Mouse (Mus musculus): ENCODE measurements at regions not wholly inside any gene's neighbourhood (a gene's known extent, or its start where the extent isn't known, plus 50 kb on each side); places are given as distances from the start of the nearest gene placed in this dataset.

DNA sequence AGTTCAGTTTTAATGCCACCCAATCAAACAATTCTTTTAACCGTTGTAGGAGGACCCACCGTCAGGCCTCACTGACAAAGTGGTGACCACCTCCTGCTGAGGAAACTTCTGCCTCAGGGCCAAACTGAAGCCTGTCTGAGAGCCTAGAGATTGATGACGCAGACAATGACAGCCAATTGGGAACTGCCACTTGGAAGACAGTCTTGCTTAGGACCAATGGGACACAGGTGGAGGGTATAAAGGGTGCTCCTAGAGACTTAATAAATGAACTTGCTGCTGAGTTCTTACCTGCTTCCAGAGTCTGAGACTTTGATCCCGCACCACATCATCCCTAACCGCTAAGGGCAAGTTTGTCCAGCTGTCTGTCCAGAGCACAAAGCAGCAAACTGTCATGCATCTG lies 80.0 kb downstream of the Tbx4 start:
- no peak for ATAC-seq (replicated peaks; ENCODE audit: low read depth, poor library complexity, severe bottlenecking)

DNA sequence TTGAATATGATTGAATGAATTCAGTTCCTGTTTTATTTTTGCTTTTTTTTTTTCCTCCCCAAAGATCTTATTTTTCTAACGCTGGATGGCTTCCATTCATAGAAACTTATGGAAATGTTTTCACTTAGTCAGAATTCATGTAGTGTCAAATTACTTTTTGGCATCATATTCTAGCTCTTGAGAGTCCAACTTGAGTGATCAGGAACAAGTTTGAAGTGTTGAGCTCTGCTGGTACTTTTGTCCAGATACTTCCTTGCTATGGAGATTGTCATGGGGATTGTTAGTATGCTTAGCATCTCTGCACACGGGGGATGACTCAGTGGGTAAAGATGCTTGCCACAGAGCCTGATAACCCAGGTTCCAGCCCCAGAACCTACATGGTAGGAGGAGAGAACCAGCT lies 84.1 kb downstream of the Tbx4 start:
- no peak for ATAC-seq (replicated peaks; ENCODE audit: low read depth, poor library complexity, severe bottlenecking)

DNA sequence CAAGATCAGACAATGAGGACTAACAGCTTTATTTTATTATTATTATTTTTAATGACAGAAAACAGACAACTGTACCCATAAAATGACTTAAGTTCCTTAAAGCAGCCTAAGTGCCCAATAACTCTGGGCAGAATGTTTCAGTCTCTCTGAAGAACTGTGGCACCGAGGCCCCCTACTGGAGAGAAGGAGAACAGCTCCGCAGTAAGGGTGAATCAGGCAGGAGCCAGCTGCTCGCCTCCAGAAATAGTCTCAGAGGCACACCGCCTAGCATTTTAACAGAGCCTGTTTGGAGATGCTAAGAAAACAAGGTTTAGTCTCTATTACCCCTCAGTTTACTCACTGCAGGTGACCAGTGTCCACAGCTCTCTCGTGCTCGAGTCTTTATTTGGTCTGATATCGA lies 86.2 kb downstream of the Tbx4 start:
- ATAC-seq (replicated peaks; ENCODE audit: low read depth, poor library complexity, severe bottlenecking), result peak; percentile 95

DNA sequence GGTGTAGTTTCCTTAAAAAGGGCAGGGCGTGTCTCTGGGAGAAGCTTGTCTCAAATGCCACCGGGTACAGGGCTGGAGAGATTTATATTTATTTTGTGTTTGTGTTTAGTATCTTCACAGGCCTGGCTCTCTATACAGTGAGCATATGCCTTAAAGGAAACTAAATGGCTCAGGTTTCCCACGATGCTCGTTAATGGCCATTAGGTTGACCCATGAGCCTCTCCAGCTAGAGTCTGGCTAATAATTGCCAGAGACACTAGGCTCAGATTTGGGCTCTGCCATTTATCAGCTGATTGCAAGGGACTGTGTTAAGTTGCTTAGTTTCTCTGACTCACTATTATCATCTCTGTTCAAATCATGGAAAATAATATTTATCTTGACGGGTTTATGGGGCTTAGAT lies 87.5 kb downstream of the Tbx4 start:
- ATAC-seq (replicated peaks; ENCODE audit: low read depth, poor library complexity, severe bottlenecking), result no peak

- ATAC-seq (replicated peaks; ENCODE audit: low read depth, poor library complexity, severe bottlenecking), result no peak
These were observed 90.6 kb downstream of the Tbx4 start for GRCm38 (mm10) chr11:85976693-85977434.

GRCm38 (mm10) chr11:85980388-85980787 lies 94.2 kb downstream of the Tbx4 start:
- no peak for ATAC-seq (replicated peaks; ENCODE audit: low read depth, poor library complexity, severe bottlenecking)

GRCm38 (mm10) chr11:85981561-85981960 lies 95.3 kb downstream of the Tbx4 start:
- ATAC-seq (replicated peaks; ENCODE audit: low read depth, poor library complexity, severe bottlenecking), result no peak

DNA sequence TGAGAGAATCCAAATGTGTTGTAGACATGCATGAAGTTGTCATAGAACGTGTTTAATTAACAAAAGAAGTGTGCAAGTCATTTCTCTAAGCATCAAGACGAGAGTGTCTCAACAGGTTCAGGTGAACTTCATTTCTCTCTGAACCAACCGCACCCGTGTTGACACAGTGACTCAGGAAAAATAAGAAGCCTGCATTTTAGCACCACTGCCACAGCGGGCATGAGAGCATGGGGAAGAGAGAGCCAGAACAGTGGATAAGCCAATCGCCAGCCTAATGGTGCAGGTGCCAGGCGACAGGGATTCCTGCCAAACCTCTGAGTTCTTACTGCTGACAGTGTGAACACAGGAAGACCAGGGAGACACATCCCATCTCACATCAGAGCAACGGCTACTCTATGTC lies 100.1 kb downstream of the Tbx4 start:
- no peak for ATAC-seq (replicated peaks; ENCODE audit: low read depth, poor library complexity, severe bottlenecking)

GRCm38 (mm10) chr11:85987181-85987580 lies 101.0 kb downstream of the Tbx4 start:
- no peak for ATAC-seq (replicated peaks; ENCODE audit: low read depth, poor library complexity, severe bottlenecking)

DNA sequence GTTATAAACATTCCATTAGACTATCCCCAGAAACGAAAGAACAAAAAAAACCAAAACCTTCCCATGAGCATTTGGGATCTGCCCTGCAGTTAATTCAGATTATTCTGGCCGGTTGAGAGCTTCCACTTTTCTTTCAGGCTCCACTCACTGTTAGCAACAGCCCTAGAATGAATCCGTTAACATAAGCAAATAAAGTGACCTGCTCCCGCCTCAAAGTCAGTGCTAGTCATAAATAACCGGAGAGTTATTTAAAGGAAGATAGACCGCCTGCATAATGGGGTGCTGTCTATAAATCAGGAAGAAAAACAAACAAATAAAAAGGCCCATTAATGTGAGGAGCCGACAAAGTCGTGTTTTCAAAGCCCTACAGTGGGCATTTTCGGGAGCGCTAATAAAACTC lies 103.3 kb downstream of the Tbx4 start:
- no peak for ATAC-seq (replicated peaks; ENCODE audit: low read depth, poor library complexity, severe bottlenecking)

- ATAC-seq (replicated peaks; ENCODE audit: low read depth, poor library complexity, severe bottlenecking), result peak; percentile 39; the same call in 1 of the 2 replicates
These were observed 103.8 kb downstream of the Tbx4 start for GRCm38 (mm10) chr11:85989940-85990493.

- no peak for ATAC-seq (replicated peaks; ENCODE audit: low read depth, poor library complexity, severe bottlenecking)
These were observed 109.3 kb downstream of the Tbx4 start for GRCm38 (mm10) chr11:85995318-85996095.

- ATAC-seq (replicated peaks; ENCODE audit: low read depth, poor library complexity, severe bottlenecking), result no peak
These were observed 110.5 kb downstream of the Tbx4 start for GRCm38 (mm10) chr11:85996686-85997085.

DNA sequence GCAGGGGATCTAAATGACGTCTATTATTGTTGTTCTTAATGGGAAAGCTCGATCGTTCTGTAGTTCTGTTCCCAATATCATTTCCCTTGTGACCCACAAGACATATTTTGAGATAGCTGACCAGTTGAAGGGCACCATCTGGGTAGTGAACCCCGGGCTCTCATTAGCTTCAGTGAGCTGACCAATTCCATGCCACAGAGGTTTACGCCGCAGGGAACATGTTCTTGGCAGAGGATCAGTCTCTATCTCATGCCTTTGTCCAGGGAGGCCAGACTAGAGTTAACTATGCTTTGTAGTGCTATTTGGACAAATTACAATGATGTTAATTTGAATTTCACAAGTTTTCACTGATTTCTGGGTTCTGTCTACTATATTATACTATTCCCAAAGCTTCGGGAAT lies 117.1 kb downstream of the Tbx4 start:
- no peak for ATAC-seq (replicated peaks; ENCODE audit: low read depth, poor library complexity, severe bottlenecking)

- no peak for ATAC-seq (replicated peaks; ENCODE audit: low read depth, poor library complexity, severe bottlenecking)
These were observed 119.1 kb downstream of the Tbx4 start for GRCm38 (mm10) chr11:86005284-86005683.

GRCm38 (mm10) chr11:86005899-86006445 lies 119.8 kb downstream of the Tbx4 start:
- no peak for ATAC-seq (replicated peaks; ENCODE audit: low read depth, poor library complexity, severe bottlenecking)

DNA sequence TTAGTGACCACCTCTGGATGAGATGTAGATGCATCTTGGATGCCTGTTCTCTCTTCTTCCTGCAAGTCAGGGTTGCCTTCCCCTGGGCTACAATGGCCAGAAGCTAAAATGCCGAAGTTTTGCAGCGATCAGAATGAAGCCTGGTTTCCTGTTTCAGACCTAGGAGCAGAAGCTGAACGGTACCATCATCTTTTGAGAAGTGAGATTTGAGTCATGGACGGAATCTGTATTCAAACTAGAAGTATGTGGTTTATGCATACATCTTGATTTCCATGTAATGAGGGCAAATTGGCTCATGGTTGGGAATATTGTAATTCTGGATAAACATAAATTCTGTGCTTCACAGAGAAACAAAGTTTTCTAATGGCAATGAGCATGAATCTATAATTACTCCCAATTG lies 120.6 kb downstream of the Tbx4 start:
- no peak for ATAC-seq (replicated peaks; ENCODE audit: low read depth, poor library complexity, severe bottlenecking)

Data from common myeloid progenitor, adult 5-6 weeks (primary cell).